Mouse (Mus musculus) kidney, postnatal 14 days (tissue): Measurements from ENCODE around the gene Supt20.
A peak's percentile ranks its signal among the peaks of the same experiment; 100 is the strongest.

Experiments
- DNase-seq: peaks from one replicate; pipeline ENCODE4 v3.0.0; 2022; ENCODE audit warnings: mixed read lengths

The Supt20 gene

DNA sequence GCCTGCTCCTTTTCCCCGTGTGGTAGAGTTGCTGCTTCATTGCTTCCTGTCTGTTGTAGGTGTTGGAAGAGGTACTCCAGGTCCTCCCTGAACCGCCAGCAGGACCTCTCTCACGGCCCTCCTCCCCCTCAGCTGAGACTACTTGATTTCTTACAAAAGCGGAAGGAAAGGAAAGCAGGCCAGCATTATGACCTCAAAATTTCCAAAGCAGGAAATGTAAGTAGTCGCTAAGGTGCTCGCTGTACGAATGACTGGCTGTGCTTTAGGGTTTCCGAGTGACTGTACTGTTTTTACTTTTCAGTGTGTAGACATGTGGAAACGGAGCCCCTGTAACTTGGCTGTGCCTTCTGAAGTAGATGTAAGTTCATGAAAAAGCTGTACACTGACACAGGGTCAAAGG is 16.4 kb downstream of the Supt20 start:
- DNase-seq: no peak

DNA sequence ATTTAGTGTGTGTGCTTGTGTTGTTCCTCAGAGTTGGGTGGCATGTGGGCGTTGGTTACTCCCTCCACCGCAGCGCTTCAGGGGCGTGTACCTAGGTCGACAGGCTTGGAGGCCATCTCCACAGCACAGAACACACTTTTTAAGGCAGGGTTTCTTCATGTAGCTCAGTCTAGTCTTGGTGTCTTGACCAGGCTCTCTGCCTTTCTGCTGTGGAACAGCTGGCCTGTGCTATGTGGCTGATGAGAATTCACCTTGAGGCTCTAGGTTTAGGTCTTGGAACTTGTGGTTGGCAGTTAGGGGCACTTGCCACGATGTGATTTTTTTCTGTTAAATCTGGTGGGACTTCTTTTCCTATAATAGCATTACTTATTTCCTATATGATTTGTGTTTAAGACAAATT is 21.6 kb downstream of the Supt20 start, which contains the start of gene Gm21958:
TSS of gene Gm21958 (minus strand) at position 101 of the 400 bp plus-strand sequence.
- no peak for DNase-seq

DNA sequence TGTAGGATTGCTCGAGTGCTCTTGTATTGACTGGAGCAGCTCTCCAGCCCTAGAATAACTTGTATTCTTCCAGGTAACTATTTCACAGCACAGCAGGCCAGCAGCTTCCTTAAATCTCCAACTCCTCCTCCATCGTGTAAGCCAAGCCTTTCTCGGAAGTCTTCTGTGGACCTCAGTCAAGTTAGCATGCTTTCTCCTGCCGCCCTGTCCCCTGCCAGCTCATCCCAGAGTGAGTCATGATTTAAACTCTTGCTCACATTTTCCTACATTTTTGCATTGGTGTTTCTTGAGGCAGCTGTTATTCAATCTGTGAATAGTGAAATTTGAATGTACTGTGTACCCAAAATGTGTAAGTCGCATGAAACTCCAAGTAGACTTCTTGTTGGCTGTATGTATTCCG is 22.9 kb downstream of the Supt20 start:
- DNase-seq: no peak

DNA sequence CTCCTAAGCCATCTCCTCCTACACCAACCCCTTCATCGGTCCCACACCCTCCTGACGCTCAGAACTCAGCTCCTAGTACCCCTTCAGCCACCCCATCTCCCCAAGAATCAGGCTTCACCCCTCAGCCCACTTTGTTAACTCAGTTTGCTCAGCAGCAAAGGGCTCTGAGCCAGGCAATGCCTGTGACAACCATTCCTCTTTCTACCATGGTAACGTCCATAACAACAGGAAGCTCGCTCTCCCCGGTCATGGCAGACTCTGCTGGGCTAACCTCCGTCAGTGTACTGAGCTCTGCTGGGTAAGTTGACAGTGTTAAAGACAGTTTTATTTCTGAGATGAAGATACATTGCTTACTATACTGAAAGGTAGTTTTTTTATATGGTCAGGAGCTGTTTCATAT is 24.7 kb downstream of the Supt20 start:
- DNase-seq: no peak

DNA sequence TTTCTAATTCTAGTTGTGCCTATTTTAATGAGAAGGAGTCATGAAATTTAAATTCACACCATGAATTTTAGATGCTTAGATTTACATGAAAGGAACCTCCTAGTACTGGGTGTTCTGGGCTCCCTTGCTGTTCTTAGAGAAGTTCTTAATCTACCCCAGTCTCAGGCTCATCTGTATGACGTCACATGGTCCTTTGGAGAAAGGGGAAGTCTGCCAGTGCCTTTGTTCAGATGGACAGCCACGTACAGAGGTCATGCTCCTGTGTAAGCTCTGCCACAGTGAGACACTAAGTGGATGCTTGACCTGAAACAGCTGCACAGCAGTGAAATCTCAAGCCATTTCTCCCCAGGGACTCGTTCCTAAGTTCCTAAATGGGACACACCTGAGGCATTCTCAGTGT is 26.3 kb downstream of the Supt20 start:
- no peak for DNase-seq

DNA sequence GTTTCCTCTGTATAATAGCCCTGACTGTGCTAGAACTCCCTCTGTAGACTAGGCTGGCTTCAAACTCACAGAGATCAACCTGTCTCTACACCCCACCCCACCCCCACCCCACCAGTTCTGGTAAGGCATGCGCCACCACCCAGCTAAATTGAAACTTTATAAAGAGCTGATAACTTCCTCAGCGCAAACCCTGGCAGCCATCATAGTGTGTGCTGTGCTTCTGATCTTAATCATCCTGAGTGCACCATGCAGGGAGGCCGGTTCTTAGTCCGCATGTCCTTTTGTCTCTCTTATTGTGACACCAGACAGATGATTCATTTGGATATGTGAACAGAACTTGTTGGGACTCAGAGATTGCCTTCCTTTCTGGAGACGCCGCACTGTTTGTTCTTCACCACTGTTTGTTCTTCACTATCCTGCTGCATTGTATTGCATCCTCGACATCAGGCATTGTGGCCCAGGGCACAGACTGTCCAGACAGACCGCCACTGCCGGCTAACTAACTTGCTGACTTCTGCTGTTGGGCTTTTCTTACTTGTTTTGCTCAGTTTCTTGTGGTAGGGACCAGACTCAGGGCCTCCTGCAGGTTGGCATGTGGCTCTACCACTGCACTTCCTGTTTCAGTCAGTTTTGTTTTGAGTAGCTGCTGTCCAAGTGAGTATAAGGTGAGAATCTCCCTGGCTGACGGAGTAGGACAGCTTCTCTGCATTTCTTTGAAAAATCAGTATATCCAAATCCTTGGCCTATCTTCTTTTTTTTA is 31.3 kb downstream of the Supt20 start:
- no peak for DNase-seq

DNA sequence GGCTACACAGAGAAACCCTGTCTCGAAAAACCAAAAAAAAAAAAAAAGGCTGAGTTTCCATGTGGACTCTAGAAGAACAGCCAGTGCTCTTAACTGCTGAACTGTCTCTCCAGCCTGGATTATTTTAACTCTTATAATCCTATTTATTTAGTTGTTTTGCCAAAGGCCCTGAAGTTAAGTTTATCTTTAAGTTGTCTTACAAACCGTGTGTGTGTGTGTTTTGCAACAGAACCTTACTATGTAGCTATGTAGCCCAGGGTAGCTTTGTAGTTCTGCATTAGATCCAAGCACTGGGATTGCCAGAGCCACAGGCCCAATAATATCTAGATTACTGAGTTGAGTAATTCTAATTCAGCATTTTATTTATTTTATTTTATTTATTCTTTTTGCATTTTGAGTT is 32.7 kb downstream of the Supt20 start:
- DNase-seq: no peak

DNA sequence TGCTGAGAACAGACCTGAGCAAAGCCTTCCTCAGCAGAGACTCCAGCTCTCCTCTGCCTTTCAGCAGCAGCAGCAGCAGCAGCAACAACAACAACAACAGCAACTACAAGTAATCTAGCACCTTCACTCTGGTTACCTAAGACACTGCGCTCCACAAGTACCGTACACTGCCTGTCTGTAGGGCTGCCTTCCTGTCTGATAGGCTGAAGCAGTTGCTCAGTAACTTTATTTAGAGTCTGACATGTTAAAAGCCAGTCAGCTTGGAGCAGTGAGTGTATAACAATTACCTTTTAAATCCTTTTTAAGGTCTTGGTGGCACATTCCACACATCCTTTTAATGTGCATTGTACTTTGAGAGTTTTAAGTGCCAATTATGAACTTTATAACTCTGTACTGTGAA is 35.0 kb downstream of the Supt20 start:
- DNase-seq: no peak

DNA sequence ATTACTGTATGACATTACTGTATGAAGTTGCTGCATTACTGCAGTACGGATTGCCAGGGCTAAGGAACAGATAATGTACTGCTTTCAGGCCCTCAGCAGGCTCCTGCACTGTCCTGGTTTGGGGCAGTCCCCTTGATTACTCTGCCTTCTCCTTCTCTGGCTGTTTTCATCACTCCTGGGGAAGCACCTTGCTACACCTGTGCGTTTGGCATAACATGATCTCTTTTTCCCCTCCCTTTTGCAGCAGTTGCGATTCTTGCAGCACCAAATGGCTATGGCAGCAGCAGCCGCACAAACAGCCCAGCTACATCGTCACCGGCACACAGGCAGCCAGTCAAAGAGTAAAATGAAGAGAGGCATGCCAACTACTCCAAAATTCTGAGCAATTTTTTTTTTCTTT is 35.5 kb downstream of the Supt20 start:
- DNase-seq: no peak

DNA sequence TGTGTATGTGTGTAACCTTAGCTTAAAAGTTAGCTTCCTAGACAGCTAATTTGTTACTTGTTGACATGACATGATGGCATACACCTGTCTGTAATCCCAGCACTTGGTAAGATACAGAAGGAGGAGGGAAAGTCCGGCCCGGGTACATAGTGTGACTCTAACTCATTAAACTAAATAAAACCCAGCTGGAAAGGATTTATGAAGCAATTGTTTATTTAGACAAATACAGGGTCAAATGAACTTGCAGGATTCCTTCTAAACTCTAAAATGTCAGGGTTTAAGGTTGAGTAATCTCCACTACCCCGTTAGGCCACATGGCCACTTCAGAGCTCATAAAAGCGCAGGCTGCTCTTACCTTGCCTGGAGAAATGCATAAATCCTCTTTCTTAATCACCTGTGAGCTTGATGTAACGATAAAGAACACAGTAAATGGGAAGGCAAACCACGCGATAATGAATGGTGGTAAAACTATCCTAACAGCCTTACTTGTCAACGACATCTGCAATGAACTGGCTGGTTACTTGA is 39.1 kb downstream of the Supt20 start:
- no peak for DNase-seq

DNA sequence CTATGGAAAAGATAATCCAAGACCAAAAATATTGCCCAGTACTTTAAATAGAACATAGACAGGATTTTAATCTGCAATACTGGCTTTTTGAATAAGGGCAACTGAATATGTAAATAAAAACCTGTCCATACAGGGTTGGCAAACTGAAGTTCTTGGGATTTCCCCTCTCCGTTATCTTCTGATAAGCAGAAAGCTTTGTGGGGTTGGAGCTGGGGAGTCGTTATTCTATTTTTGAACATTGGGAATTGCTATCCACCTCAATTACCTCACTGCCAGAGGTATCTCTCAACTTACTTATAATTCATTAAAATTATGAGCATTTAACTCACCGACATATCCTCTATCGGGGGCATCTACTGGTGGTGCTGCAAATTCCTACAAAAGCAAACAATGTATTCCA is 39.8 kb downstream of the Supt20 start:
- no peak for DNase-seq

DNA sequence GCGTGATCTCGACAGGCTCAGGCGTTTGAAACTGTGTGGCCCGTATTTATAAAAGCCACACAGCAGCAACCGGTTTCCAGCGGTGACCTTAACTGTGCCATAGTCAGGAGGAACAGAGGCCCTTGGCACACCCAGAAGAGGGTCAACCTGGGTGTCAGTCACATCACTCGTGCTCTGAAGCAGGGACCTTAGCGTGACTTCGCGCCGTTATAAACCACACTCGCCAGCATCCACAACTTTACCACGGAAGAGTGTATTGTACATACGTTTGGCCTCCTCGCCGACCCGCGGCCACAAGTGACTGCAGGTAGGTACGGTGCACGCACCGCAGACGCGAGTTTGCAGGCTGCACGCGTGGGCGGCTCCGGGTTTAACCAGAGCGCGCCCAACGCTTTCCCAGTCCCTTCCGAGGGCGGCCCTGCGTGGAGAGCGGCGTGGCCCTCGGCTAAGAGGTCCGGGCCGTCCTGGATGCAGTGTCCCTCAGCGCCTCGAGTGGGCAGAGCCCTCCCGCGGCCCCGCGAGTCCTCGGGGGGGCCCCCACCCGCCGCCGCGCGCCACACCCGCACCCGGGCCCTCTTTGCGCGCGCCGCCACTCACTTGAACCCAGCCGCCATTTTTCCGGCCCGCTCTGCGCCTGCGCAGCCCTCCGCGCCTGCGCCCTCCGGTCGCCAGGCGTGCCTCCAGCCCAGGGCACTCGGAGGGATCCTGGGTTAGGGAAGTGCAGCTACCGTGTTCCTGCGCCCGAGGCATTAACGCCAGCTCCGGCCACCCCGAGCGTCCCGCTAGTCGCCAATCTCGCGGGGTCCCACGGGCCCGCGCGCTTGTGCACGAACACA is 42.0 kb downstream of the Supt20 start:
- peak; percentile 94 for DNase-seq

DNA sequence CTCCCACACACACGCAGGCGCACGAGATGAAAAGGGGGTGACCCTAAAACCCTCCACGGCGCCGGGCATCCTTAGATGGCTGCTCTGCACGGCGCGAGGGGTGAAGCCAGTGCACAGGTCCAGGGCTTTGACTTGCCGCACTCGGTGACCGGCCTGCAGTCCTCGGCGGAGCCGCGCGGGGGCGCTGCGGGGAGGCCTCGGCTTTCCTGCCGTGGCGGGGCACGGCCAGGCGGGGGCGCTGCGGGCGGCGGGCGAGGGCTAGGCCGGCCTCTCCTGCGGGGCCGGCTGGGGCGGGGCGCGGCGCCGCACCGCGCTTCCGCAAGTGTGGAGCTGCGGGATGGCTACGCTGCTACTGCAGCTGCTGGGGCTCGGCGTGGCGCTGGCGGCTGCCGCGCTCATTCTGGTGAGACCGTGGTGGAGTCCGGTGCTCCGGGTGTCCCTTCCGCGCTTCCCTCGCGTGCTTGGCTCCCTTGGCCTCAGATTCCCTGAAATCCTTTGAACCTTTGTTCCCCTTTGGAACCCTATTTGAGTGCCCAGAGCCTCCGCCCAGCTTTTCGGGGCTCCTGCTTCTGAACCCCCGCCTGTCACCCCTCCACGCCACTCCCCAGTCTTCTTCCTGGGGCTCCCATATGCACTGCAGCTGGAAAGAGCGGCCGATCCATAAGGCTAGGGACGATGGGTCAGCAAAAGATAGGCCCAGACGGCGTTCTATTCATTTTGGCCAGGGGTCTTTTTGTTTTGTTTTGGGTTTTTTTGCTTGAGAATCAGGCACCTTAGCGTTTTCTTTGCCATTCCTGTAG is 42.8 kb downstream of the Supt20 start, which contains the start of the genes Exosc8 and Alg5:
TSS of gene Exosc8 (minus strand) at position 147 of the 800 bp plus-strand sequence.
TSS of gene Alg5 (plus strand) at position 293 of the 800 bp plus-strand sequence.
- DNase-seq: peak; percentile 92

DNA sequence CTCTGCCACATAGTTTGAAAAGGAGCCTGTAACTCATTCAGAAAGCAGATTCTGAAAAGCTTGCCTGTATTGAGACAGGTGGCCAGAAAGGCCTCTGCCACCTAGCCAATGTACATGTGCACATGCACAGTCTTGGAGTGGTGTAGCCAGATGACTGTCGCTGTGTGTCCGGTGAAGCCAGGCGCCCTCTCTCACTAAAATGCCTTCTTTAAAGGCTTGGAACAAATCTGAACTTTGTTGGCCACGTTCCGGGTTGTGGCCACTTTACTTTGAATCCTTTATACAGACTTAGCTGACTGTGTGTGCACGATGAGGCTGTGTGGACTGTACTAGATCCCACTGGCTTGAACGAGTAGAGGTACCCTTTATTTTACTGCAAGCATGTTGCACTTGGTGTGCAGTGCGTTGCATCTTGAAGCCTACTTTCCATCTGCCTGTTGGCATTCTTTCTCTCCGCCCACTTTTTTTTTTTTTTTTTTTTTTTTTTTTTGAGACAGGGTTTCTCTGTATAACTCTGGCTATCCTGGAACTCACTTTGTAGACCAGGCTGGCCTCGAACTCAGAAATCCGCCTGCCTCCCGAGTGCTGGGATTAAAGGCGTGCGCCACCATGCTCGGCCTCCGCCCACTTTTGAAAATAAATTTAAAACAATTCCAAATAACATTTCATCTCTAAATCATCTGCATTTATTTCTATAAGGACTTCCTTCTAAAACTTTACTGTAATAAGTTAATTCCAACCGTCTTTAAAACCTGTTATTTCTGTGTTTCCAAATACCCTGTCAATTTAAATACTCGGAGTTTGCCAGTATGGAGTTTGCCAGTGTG is 43.7 kb downstream of the Supt20 start:
- peak; percentile 21 for DNase-seq

DNA sequence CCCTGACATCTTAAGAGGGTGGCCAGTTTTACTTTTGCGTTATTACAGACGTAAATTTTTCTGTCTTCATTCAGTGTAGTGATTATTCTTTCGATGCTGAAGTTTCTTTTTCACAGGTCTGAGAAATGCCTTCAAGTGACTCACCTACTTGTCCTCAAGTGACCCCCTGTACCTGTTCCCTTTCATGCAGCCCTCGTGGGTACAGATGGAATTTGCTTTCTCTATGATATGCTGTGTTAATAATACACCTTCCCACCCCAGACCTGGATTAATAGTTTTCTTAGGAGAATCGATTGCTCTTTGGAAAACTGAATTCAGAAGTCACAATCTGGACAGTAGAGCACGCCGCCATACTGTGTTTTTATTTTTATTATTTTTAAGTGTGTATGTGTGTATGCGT is 44.7 kb downstream of the Supt20 start:
- DNase-seq: no peak

DNA sequence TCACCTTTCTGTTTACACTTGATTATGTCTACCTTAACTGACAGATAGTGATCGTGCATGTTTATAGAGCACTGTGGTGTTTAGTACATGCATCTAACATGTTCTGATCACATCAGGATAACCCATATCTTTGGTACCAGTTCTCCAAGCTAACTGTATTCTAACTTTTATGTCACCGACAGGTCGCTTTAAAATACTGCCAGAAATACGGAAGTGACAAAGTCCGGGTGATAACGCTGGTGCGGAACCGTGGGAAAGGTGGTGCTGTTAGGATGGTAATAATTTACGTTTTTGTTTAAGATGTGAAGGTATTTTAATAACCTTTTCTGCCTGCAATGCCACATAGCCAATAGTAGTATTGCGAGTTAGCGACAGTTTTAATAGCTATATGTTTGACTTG is 49.4 kb downstream of the Supt20 start:
- no peak for DNase-seq

DNA sequence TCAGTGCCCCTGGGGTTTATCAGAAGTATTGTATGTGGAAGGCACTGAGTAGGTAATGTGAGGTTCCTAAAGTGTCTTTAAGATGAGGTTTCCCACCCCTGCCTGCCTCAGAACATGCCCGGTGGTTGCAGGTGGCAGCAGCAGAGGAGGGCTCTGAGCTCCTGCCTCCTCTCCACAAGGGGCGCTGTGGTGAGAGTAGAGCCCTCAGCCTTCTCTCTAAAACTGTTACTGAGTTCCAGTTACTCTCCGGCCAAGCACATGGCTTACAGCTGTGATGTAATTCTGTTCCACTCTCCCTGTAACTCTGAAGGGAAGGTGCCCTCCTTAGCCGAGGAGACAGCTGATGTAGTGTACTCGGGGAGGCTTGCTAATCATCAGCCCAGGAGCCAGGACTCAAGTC is 53.2 kb downstream of the Supt20 start:
- peak; percentile 15 for DNase-seq

DNA sequence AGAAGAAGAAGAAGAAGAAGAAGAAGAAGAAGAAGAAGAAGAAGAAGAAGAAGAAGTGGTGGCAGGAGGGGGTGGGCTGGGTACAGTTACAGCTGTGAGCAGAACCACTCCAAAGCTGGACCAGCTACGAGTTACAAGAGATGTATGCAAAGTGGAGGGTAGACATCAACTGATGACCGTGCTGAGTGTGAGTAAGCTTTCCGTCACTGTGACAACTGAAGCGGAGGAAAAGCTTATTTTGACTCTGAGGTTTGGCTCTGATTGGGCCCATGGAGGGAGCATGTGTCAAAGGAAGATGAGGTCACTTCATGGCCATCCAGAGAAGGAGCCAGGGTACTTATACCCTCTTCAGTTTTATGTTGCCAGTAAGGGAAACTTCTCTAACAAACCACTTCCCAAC is 60.8 kb downstream of the Supt20 start:
- no peak for DNase-seq

DNA sequence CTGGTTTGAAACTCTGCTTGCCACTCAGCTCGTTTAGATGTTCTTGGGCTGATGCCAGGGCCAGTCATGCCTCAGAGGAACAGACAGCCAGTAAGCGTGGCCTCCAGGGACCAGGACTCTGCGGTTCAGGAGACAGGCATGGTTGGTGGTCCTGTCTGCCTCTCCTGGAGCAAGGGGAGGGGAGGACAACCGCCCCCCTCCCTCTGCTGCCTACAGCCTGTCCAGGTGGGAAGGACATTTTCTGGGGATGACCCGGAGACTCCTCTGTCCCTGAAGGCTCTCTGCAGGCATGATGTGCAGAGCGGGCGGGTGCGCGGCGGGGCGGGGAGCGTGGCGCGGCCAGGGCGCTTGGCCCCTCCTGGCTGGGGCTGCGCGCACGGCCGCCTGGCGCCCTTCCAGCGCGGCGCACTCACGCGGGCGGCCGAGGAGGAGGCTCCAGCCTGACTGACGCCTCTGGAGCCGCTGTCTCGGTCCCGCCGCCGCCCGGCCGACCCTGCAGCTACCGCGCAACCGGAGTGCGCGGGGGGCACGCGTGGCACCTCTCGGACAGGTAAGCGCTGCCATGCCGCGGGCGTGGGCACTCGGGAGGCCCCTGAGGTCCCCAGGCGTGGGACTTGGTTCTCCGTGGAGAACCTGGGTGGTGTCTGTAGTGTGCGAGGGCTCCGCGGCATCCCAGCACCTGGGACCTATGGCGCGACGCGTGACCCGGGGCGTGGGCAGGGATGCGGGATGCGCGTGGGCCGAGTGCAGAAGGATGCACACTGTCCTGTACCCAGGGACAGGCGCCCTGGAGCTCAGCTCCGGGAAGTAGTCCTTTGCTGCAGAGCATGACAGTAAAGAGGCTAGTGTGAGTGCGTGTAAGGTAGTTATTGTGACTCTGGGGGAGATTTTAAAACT is 62.8 kb downstream of the Supt20 start, which contains the start of gene Smad9:
TSS of gene Smad9 (plus strand) at position 438 of the 897 bp plus-strand sequence.
- peak; percentile 78 for DNase-seq

DNA sequence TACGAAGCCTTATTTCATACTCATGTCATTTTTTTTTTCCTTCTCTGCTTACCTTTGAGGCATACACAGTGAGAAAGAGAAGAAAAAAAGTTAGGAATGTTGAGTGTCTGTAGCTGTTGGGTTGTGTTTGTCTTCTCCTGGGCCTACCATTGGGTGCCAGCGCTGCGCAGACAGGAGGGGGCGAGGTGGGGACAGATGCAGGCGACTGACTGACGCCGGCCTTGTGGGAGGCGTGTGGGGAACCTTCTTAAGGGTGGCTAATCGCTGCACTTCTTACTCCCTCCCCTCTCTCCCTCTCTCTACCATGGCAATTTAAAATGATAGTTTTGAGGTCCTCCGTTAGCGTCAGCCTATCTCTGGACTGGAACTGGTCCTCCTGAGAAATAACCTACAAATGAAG is 63.5 kb downstream of the Supt20 start:
- peak; percentile 10 for DNase-seq

DNA sequence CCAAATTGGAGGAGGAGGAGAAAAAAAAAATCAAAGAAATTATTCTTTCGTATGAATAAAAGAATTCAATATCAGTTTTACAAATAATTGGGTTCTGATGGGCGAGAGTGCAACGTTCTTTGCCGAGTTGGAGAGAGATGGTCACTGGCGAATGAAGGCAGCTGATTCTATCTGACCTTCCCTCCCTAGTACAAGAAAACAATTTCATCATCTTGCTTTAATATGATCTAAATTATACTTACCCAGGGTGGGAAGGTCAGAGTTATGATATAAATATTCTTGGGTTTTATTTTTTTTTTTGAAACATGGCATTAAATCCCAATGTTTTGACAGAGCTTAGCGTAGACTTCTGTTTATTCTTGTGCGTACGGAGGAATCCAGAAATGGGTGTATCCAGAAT is 64.8 kb downstream of the Supt20 start:
- DNase-seq: no peak
